Mouse (Mus musculus) neural tube, embryonic 12.5 days (tissue): ENCODE results near the gene Cnot8. TPM values are rescaled to one million over a fixed set of nuclear protein-coding genes. Genes with fewer than 3 reads are reported as not detected.
A peak's percentile ranks its signal among the peaks of the same experiment; 100 is the strongest.

Experiments used
- ATAC-seq: fragments of 200-750 bp; cut with Nextera tagmentation; 2 replicates; pipeline ENCODE4 v1.8.0; 2017; ENCODE audit warnings: low read depth, mild to moderate bottlenecking, moderate TSS enrichment, moderate library complexity; ENCODE audit not compliant: low FRiP score
- H3K27ac ChIP-seq: fragments of 300-500 bp; sonication (generic); 2 replicates; pipeline ENCODE4 v1.5.1; 2016
- H3K27me3 ChIP-seq: fragments of 300-500 bp; sonication (generic); replicated peaks from 2 replicates; pipeline ENCODE4 v1.6.1; 2016; ENCODE audit warnings: mild to moderate bottlenecking
- H3K36me3 ChIP-seq: fragments of 300-500 bp; sonication (generic); 2 replicates; pipeline ENCODE4 v1.6.1; 2016; ENCODE audit warnings: mild to moderate bottlenecking
- H3K4me1 ChIP-seq: fragments of 300-500 bp; sonication (generic); 2 replicates; pipeline ENCODE4 v1.6.1; 2016
- H3K4me2 ChIP-seq: fragments of 300-500 bp; sonication (generic); replicated peaks from 2 replicates; pipeline ENCODE4 v1.6.1; 2016; ENCODE audit warnings: mild to moderate bottlenecking
- H3K4me3 ChIP-seq: fragments of 300-500 bp; sonication (generic); 2 replicates; pipeline ENCODE4 v1.5.1; 2016
- H3K9ac ChIP-seq: fragments of 300-500 bp; sonication (generic); 2 replicates; pipeline ENCODE4 v1.6.1; 2016; ENCODE audit warnings: mild to moderate bottlenecking
- H3K9me3 ChIP-seq: fragments of 300-500 bp; sonication (generic); 2 replicates; pipeline ENCODE4 v1.6.1; 2016; ENCODE audit warnings: mild to moderate bottlenecking
- WGBS: fragments of 180-500 bp; shearing (Covaris S2); methylation state at CpG from one replicate; pipeline ENCODE4 v1.1.7; 2016; 5-methylcytosine and 5-hydroxymethylcytosine counted together
- polyA plus RNA-seq: library from polyadenylated mRNA; unstranded; fragments of >200 nt; fragmentation: Nextera tagmentation; extraction: Ambion mirVana; gene quantifications from 2 replicates; pipeline ENCODE4 v1.2.1, GENCODE M21; 2016

The Cnot8 gene
- polyA plus RNA-seq, 1 experiment from 2014 or later = 116 TPM

DNA sequence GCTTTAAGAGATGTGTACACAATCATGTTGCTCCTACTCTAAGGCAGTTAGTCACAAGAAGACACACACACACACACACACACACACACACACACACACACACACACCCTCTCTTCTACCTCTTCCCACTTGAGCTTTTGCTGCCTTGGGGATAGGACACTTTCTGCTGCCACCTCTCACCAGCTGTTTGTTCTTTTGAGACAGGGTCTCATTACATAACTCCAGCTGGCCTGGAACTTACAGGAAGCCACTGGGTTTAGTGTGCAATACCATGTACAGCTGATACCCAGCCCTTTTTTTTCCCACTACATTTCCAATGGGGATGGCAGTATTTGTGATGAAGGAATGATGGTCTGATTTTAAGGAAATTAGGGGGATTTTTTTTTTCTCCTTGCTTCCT is 31.3 kb downstream of the Cnot8 start:
- Histone ChIP-seq H3K36me3 (peaks cover 86% of the 10 kb centered on the region), H3K27ac (no peak overlapping the region), H3K4me3 (no peak overlapping the region), H3K27me3 (no peaks in the 10 kb centered on the region), H3K9me3 (no peaks in the 10 kb centered on the region), H3K4me1 (no peaks in the 10 kb centered on the region), H3K4me2 (no peak overlapping the region), H3K9ac (no peak overlapping the region)
- no peak for ATAC-seq

DNA sequence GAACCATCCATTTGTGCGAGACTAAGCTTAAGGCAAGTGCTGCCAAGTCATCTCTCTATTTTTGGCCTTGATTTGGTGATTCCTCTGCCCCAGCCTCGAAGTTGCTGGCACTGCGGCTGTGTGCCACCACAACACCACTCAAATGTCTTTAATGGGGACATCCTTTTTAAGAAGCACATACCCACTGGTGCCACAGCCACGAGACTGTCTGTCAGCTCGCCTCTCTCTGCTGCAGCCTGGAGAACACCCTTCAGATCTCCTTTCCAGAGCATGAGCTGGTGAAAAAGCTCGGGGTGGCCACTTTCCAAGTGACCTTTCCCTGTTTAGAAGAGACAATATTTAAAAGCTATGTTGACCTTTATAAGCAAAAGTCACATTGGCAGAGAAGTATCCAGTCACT is 32.7 kb downstream of the Cnot8 start:
- Histone ChIP-seq H3K27me3 (no peaks in the 10 kb centered on the region), H3K27ac (no peak overlapping the region), H3K36me3 (peaks cover 87% of the 10 kb centered on the region), H3K9ac (no peak overlapping the region), H3K4me1 (no peaks in the 10 kb centered on the region), H3K4me2 (no peak overlapping the region), H3K9me3 (no peaks in the 10 kb centered on the region), H3K4me3 (no peak overlapping the region)
- ATAC-seq = no peak
- 90% methylated on average over 6 of the region's 6 CpGs for WGBS

DNA sequence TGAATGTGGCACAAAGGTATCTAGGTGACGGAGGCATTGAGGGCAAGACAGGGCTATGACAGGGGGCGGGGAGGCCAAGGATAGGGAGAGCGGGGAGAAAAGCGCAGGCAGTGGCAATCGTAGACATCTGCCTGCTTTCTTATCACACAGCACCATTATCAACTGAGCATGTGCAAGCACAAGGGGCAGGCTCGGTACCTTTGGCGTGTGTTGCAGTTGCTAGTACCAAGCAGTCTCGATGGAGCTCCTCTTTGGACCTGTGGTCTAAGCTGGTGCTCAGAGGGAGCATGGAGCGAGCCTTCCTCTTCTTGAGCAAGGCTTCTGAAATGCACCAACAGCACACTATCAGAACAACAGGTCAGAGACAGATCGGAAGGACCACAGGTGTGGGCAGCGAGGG is 34.9 kb downstream of the Cnot8 start:
- Histone ChIP-seq H3K4me3 (no peak overlapping the region), H3K4me1 (no peaks in the 10 kb centered on the region), H3K36me3 (peaks cover 84% of the 10 kb centered on the region), H3K4me2 (no peak overlapping the region), H3K9me3 (no peaks in the 10 kb centered on the region), H3K27me3 (no peaks in the 10 kb centered on the region), H3K27ac (no peak overlapping the region), H3K9ac (no peak overlapping the region)
- no peak for ATAC-seq
- 82% methylated on average over 11 of the region's 11 CpGs for WGBS

DNA sequence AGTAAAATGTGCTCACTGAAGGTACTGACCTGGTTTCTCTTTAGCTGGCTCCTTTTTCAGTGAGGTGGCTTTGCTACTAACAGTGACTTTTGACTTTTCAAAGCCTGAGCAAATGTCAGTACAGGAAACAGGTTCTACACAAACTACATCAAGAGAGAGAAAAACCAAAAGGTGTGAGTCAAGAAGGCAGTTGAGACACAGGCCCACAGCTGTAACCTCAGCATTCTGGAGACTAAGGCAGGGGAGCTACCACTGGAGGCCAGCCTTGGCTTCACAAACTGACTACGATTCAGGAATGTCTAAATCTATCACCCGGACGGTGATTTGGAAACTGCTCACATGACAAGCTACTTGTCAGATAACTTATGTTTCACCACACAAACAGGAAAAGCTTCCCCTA is 35.5 kb downstream of the Cnot8 start:
- Histone ChIP-seq H3K36me3 (peaks cover 84% of the 10 kb centered on the region), H3K4me3 (no peak overlapping the region), H3K4me2 (no peak overlapping the region), H3K9me3 (no peaks in the 10 kb centered on the region), H3K4me1 (no peaks in the 10 kb centered on the region), H3K9ac (no peak overlapping the region), H3K27me3 (no peaks in the 10 kb centered on the region), H3K27ac (no peak overlapping the region)
- WGBS = 93% methylated on average over 3 of the region's 3 CpGs
- no peak for ATAC-seq

DNA sequence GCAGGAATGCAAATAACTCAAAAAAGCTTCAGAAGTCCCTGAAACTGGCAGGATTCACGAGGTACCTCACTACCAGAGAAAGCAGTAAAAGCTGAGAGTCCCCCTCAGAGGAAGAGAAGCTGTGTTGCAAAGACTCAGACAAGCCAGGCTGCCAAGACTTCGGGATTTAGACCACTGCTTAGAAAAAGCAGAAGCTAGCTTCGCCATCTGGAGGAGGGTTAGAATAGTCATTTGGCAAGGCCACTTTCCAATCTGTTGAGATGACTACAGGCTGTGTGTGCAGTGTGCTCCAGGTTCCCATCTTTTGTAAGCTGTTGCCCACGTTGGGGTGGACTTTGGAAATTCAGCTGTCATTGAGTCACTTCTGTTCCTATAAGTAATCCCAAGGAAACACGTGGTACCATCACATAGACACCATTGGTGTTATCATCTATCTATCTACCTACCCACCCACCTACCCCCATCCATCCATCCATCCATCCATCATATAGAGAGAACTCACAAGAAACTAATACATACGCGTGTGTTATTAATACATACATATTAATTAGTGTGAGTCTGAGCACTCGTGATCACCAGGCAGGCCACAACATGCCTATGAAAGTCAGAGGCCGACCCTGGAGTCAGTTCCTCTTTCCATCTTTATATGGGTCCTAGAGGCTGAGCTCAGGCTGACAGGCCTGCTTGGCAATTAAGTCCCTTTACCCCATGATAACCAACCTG is 39.9 kb downstream of the Cnot8 start:
- no peaks in the 10 kb centered on the region for H3K9me3 ChIP-seq
- H3K36me3 ChIP-seq = peaks cover 89% of the 10 kb centered on the region
- H3K4me2 ChIP-seq = no peak overlapping the region
- H3K4me3 ChIP-seq = no peak overlapping the region
- H3K27ac ChIP-seq = no peak overlapping the region
- H3K27me3 ChIP-seq = no peaks in the 10 kb centered on the region
- no peak overlapping the region for H3K9ac ChIP-seq
- no peaks in the 10 kb centered on the region for H3K4me1 ChIP-seq
- WGBS = 90% methylated on average over 9 of the region's 9 CpGs
- no peak for ATAC-seq

DNA sequence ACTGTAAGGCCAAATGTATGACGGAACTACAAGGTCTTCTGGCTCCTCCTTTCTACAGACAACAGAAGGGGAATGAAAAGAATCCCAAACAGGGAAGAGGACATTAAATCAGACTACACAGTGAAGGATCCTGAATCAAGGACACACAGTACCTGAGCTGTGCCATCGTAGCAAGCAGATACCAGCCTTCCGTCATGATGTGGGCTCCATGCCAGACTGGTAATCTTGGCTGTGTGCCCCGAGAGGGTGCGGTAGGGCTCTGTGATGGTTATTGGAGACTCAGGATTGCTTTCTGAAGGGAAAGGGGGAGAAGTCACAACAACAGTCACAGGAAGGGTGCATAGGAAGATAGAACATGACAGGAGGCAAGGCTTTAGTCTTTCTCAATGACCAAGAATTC is 42.3 kb downstream of the Cnot8 start:
- 96% methylated on average over 5 of the region's 5 CpGs for WGBS
- H3K4me1 ChIP-seq = no peaks in the 10 kb centered on the region
- no peak overlapping the region for H3K9ac ChIP-seq
- no peak for ATAC-seq
- no peak overlapping the region for H3K27ac ChIP-seq
- H3K27me3 ChIP-seq = no peaks in the 10 kb centered on the region
- no peak overlapping the region for H3K4me2 ChIP-seq
- peaks cover 83% of the 10 kb centered on the region for H3K36me3 ChIP-seq
- H3K9me3 ChIP-seq = no peaks in the 10 kb centered on the region
- H3K4me3 ChIP-seq = no peak overlapping the region

DNA sequence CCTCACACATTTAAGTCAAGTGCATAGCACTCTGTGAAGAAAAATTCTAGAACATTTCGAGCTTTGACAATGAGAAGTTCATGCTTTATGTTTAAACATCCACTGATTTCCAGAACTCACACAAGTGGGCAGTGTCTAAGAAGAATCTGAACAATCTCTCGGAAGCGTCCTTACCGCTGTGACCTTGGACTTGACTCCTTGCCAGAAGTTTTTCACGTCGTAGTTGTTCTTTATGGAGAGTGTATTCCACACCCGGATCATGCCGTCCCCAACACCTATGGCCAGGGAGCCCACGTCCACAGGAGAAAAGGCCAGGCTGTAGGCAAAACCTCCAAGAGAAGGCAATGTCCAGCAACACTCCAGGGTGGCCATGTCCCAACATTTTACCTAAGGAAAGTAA is 51.5 kb downstream of the Cnot8 start:
- no peak for ATAC-seq
- H3K36me3 ChIP-seq = peaks cover 79% of the 10 kb centered on the region
- no peaks in the 10 kb centered on the region for H3K4me1 ChIP-seq
- no peak overlapping the region for H3K4me2 ChIP-seq
- H3K4me3 ChIP-seq = no peak overlapping the region
- no peaks in the 10 kb centered on the region for H3K27me3 ChIP-seq
- no peak overlapping the region for H3K9ac ChIP-seq
- no peaks in the 10 kb centered on the region for H3K9me3 ChIP-seq
- H3K27ac ChIP-seq = no peak overlapping the region
- WGBS = 96% methylated on average over 9 of the region's 9 CpGs

DNA sequence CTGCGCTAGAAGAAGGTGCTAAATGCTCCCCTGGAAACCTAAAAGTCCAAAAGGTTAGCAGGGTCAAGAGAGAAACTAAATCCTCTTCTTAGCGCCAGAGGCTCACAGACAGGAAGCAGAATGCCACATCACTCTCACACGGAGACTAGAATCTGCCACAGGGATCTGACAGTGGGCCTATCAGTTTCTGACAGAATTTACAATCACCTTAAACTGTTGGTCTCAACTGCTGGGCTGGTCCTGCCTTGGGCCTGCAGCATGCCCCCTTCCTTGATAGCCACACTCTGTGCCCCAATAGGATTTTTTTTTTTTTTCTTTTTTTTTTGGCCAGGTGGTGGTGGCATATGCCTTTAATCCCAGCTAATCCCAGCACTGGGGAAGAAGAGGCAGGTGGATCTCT is 52.9 kb downstream of the Cnot8 start:
- WGBS = 92% methylated on average over 3 of the region's 3 CpGs
- ATAC-seq = no peak
- Histone ChIP-seq H3K36me3 (peaks cover 79% of the 10 kb centered on the region), H3K9me3 (no peaks in the 10 kb centered on the region), H3K4me3 (no peak overlapping the region), H3K4me1 (no peaks in the 10 kb centered on the region), H3K9ac (no peak overlapping the region), H3K27me3 (no peaks in the 10 kb centered on the region), H3K27ac (no peak overlapping the region), H3K4me2 (no peak overlapping the region)

DNA sequence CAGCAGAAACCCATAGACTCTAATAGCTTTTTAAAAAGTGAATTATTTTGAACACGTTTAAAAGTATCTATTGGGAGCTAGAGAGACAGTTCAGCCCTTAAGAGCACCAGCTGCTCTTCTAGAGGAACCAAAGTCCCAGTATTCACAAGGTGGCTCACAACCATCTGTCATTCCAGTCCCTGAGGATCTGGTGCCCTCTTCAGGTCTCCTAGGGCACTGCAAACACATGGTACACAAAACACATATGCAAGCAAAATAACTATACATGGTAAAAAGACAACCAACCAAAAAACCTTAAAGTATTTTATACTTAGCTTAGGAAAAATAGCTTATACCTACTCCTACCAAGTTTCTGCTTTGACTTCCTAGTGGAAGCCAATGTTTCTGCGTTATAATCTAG is 61.1 kb downstream of the Cnot8 start:
- Histone ChIP-seq H3K36me3 (peaks cover 47% of the 10 kb centered on the region), H3K4me1 (peaks cover 6% of the 10 kb centered on the region; the same call in 1 of the 2 replicates), H3K27ac (no peak overlapping the region), H3K27me3 (no peaks in the 10 kb centered on the region), H3K4me3 (no peak overlapping the region), H3K9ac (no peak overlapping the region), H3K9me3 (peaks cover 5% of the 10 kb centered on the region), H3K4me2 (no peak overlapping the region)
- WGBS = 93% methylated on average over 2 of the region's 2 CpGs
- no peak for ATAC-seq

DNA sequence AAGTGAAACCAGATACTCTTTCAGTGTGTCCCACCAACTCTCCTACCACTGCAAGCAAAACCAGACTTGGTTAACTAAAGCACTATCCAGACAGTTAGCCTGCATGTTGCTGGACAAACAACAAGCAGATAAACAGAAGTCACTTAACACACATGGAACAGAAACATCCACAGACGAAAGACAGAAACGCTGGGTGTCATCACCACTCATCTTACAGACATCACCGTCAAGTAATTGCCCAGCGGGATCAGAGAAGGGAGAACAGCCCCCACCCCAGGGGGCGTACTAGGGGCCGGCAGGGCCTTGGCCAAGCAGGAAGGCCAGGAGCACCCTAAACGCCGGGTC is 63.8 kb downstream of the Cnot8 start:
- WGBS = under 1% methylated on average over 8 of the region's 8 CpGs
- H3K36me3 ChIP-seq = peaks cover 24% of the 10 kb centered on the region
- H3K27ac ChIP-seq = no peak overlapping the region
- H3K27me3 ChIP-seq = no peaks in the 10 kb centered on the region
- H3K4me2 ChIP-seq = peak overlapping the region; percentile 81
- H3K4me1 ChIP-seq = peaks cover 14% of the 10 kb centered on the region
- H3K4me3 ChIP-seq = peak overlapping the region; percentile 87
- H3K9me3 ChIP-seq = peaks cover 5% of the 10 kb centered on the region
- H3K9ac ChIP-seq = peak overlapping the region; percentile 80
- ATAC-seq = no peak

Other genes with a start within 250 kb of the Cnot8 start
- gene Larp1, start 95.1 kb upstream of the Cnot8 start, polyA plus RNA-seq = 19.9 and 21.3 TPM in 2 replicates
- gene Gm12248, start 11.0 kb upstream of the Cnot8 start, polyA plus RNA-seq = not detected in 2 replicates
- gene Gemin5, start 64.4 kb downstream of the Cnot8 start, polyA plus RNA-seq = 19.1 and 22.3 TPM in 2 replicates
- gene Mrpl22, start 67.5 kb downstream of the Cnot8 start, polyA plus RNA-seq = 111 and 115 TPM in 2 replicates
- gene Igtp, start 95.4 kb downstream of the Cnot8 start, polyA plus RNA-seq = 2.0 TPM in 2 replicates
- gene Irgm2, start 95.5 kb downstream of the Cnot8 start, polyA plus RNA-seq = 0.50 and 0.85 TPM in 2 replicates
- 0.15 TPM in 1 of 2 replicates, not detected in the other for gene 4930438A08Rik, start 170.6 kb downstream of the Cnot8 start, polyA plus RNA-seq
- gene Zfp692, start 202.9 kb downstream of the Cnot8 start, polyA plus RNA-seq = 27.4 and 30.8 TPM in 2 replicates
- gene Zfp672, start 226.2 kb downstream of the Cnot8 start, polyA plus RNA-seq = 32.0 and 32.2 TPM in 2 replicates
- 51.5 and 52.8 TPM in 2 replicates for gene Sh3bp5l, start 226.6 kb downstream of the Cnot8 start, polyA plus RNA-seq